Mouse (Mus musculus) midbrain, embryonic 14.5 days (tissue): ENCODE results near the gene Hoxa5. TPM values are rescaled to one million over a fixed set of nuclear protein-coding genes. Genes with fewer than 3 reads are reported as not detected.
A peak's percentile ranks its signal among the peaks of the same experiment; 100 is the strongest.

Source experiments
- ATAC-seq: fragments of 200-750 bp; cut with Nextera tagmentation; 2 replicates; pipeline ENCODE4 v1.8.0; 2017; ENCODE audit warnings: moderate number of reproducible peaks, moderate library complexity; ENCODE audit not compliant: low FRiP score, low TSS enrichment
- DNase-seq: peaks from one replicate; pipeline ENCODE4 v3.0.0-alpha.2; 2015
- H3K27ac ChIP-seq: fragments of 300-500 bp; sonication (generic); replicated peaks from 2 replicates; pipeline ENCODE4 v1.5.1; 2014; ENCODE audit warnings: mild to moderate bottlenecking, low read depth, low read length, moderate library complexity
- H3K27me3 ChIP-seq: fragments of 300-500 bp; sonication (generic); 2 replicates; pipeline ENCODE4 v1.6.1; 2014; ENCODE audit warnings: low read length, control low read depth, mixed read lengths; ENCODE audit not compliant: control insufficient read depth, insufficient read depth
- H3K36me3 ChIP-seq: fragments of 300-500 bp; sonication (generic); 2 replicates; pipeline ENCODE4 v1.6.1; 2014; ENCODE audit warnings: low read length, control low read depth; ENCODE audit not compliant: control insufficient read depth, insufficient read depth
- H3K4me1 ChIP-seq: fragments of 300-500 bp; sonication (generic); 2 replicates; pipeline ENCODE4 v1.6.1; 2014; ENCODE audit warnings: mild to moderate bottlenecking, antibody characterized with exemption, low read length, control low read depth; ENCODE audit not compliant: control insufficient read depth, insufficient read depth
- H3K4me2 ChIP-seq: fragments of 300-500 bp; sonication (generic); 2 replicates; pipeline ENCODE4 v1.6.1; 2014; ENCODE audit warnings: mild to moderate bottlenecking, low read length, moderate library complexity
- H3K4me3 ChIP-seq: fragments of 300-500 bp; sonication (generic); replicated peaks from 2 replicates; pipeline ENCODE4 v1.5.1; 2014; ENCODE audit warnings: low read depth, low read length
- H3K9ac ChIP-seq: fragments of 300-500 bp; sonication (generic); replicated peaks from 2 replicates; pipeline ENCODE4 v1.6.1; 2014; ENCODE audit warnings: mild to moderate bottlenecking, low read length, moderate library complexity
- H3K9me3 ChIP-seq: fragments of 300-500 bp; sonication (generic); 2 replicates; pipeline ENCODE4 v1.6.1; 2016; ENCODE audit warnings: low read length, control low read depth, mixed read lengths; ENCODE audit not compliant: control insufficient read depth
- WGBS: fragments of 180-500 bp; shearing (Covaris S2); extraction: QIAGEN DNeasy Blood & Tissue Kit; methylation state at CpG from one replicate; pipeline ENCODE4 v1.1.7; 2014; 5-methylcytosine and 5-hydroxymethylcytosine counted together
- polyA plus RNA-seq: library from polyadenylated mRNA; unstranded; fragments of >200 nt; fragmentation: Nextera tagmentation; extraction: Ambion mirVana; gene quantifications from 2 replicates; pipeline ENCODE4 v1.2.1, GENCODE M21; 2014

The Hoxa5 gene
- polyA plus RNA-seq = not detected in 2 replicates

GRCm38 (mm10) chr6:52204050-52204752, at the start of gene Hoxa5:
Gene Hoxa5 (minus strand): TSS chr6:52204587.
- DNase-seq (no peak), ATAC-seq (no peak)
- no peak within 1 kb of the TSS for H3K27ac ChIP-seq
- no peaks in the 10 kb centered on the region for H3K4me1 ChIP-seq
- H3K4me2 ChIP-seq = peak within 1 kb of the TSS; percentile 29
- H3K27me3 ChIP-seq = peaks cover 100% of the 10 kb centered on the region
- no peaks in the 10 kb centered on the region for H3K36me3 ChIP-seq
- no peak within 1 kb of the TSS for H3K4me3 ChIP-seq
- under 1% methylated on average over 65 of the region's 65 CpGs for WGBS
- H3K9ac ChIP-seq = no peak within 1 kb of the TSS
- H3K9me3 ChIP-seq = no peaks in the 10 kb centered on the region

GRCm38 (mm10) chr6:52253511-52254500, 49.4 kb upstream of the Hoxa5 start:
- WGBS = under 1% methylated on average over 59 of the region's 59 CpGs
- Histone ChIP-seq H3K4me1 (no peaks in the 10 kb centered on the region), H3K36me3 (no peaks in the 10 kb centered on the region), H3K9me3 (no peaks in the 10 kb centered on the region), H3K9ac (no peak overlapping the region), H3K27ac (no peak overlapping the region), H3K4me2 (no peak overlapping the region), H3K4me3 (no peak overlapping the region), H3K27me3 (peaks cover 94% of the 10 kb centered on the region)
- ATAC-seq (no peak), DNase-seq (no peak)

DNA sequence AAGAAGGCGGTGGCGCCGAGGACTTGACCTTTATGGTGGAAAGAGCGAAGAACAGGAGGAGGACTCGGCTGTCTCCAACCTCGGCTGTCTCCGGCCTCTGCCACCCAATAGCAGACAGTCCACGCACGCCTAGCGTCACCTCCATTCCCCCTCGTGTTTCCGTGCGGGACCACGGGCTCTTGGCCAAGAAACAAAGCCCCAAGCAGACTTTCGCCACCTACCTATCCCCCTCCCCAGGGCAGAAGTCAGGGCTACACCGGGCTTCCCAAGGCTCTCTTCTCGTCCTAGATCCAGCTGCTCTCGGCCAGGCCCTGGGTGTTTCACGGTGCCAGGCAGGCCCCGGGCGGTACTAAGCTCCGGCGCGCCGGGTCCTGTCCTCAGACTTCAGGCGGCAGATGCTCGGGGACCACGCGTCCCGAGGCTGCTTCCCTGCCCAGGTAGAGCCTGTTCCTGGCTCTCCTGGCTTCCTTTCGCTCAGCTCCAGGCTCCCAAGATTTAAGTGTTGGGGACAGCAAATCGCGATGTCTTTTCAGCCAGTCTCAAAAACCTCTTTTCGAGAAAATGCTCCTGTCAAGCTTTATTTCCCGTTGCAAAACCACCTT, 48.5 kb upstream of the Hoxa5 start:
- Histone ChIP-seq H3K4me1 (no peaks in the 10 kb centered on the region), H3K9me3 (no peaks in the 10 kb centered on the region), H3K36me3 (no peaks in the 10 kb centered on the region), H3K4me2 (no peak overlapping the region), H3K9ac (no peak overlapping the region), H3K27ac (no peak overlapping the region), H3K4me3 (no peak overlapping the region), H3K27me3 (peaks cover 94% of the 10 kb centered on the region)
- no peak for ATAC-seq
- WGBS = under 1% methylated on average over 35 of the region's 35 CpGs
- DNase-seq = no peak

DNA sequence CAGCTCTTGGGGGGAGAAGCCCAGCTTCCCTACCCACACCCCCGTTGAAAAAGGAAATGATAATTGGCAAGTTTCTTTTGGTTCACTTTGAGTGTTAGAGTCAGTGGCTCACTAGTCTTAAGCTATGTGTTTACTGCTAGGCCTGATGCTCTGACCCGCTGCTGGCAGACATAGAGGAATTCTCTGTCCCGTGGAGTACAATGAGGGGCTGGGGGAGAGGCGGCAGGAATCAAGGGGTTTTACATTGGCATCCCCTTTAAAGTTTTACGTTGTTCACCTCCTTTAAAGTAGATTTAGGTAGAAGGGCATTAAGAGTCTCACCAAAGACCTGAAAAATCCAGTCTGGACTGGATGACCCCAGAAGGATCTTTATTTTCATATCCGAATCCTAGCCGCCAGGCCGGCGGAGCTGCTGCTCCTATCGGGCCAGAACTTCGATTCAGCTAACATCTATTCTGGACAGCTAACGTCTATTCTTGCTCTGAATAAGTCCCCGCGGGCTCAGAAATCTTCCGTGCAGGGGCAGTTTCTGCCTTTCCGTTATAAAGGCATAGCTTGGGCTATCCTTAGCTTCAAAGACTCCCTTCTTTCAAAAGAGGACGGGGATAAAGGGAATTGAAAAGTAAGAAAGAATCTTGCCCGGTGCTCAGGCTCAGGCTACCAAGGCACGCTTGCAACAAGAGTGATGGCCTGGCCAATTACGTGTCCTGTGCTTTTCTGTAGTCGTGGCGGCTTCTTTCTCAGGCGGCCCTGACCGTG, 47.8 kb upstream of the Hoxa5 start:
- no peak for ATAC-seq

DNA sequence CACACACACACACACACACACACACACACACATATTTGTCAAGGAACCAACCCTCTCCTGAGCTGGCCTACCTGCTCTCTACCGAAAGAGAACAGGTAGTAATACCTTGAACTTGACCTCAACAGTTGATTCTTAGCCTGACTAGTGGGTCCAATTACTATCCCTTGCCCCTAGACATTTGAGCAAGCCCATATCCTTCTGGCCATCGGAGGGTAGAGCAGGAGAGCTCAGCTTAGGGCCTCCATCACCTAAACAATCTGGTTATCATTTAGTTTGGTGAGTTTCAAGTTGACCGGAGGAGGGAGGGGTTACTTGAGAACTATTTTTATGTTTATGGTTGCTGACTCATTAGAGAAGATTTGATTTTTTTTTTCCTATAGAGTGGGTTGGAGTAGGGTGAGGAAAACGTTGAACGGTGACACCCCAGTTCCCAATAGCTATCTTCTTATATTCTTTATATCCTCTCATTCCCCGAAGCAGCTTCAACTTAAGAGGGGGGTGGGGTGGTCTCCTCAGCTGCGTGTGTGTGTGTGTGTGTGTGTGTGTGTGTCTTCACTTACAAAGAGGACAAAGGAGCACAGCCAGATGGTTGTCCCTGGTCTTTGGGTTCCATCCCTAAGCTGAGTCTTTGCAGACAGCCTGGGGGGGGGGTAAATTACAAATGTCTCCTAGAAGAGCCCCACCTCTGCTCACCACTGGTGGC, 46.9 kb upstream of the Hoxa5 start:
- no peaks in the 10 kb centered on the region for H3K4me1 ChIP-seq

More for the DNA sequence above, 47.8 kb upstream of the Hoxa5 start:
- Histone ChIP-seq H3K4me3 (no peak overlapping the region), H3K36me3 (no peaks in the 10 kb centered on the region), H3K9me3 (no peaks in the 10 kb centered on the region), H3K4me1 (no peaks in the 10 kb centered on the region), H3K27ac (no peak overlapping the region), H3K9ac (no peak overlapping the region), H3K4me2 (no peak overlapping the region), H3K27me3 (peaks cover 94% of the 10 kb centered on the region)
- WGBS = under 1% methylated on average over 24 of the region's 24 CpGs
- DNase-seq = no peak

DNA sequence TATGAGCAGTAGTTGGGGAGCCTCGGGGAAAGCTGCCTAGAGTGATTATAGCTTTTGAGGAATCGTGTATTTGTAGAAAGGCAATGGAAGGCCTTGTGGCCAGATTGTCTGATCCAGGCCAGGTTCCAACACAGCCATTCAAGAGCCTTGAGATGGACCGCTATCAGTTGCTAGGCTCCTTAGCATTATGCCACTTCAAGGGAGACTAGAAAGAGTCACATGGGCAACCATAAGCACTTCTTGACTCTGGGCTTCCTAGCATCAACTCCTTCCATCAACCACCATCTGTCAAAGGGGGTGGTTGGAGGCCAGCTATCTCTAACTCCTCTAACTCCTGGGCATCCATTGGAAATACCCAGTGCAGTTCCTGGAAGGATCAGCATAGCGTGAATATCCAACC, 45.4 kb upstream of the Hoxa5 start:
- DNase-seq (no peak), ATAC-seq (no peak)
- peaks cover 96% of the 10 kb centered on the region for H3K27me3 ChIP-seq
- WGBS = 2% methylated on average over 4 of the region's 4 CpGs
- no peaks in the 10 kb centered on the region for H3K36me3 ChIP-seq
- no peak overlapping the region for H3K27ac ChIP-seq
- no peak overlapping the region for H3K4me2 ChIP-seq
- no peak overlapping the region for H3K9ac ChIP-seq
- H3K4me1 ChIP-seq = no peaks in the 10 kb centered on the region
- H3K9me3 ChIP-seq = no peaks in the 10 kb centered on the region
- H3K4me3 ChIP-seq = no peak overlapping the region

More for the DNA sequence above, 46.9 kb upstream of the Hoxa5 start:
- no peaks in the 10 kb centered on the region for H3K9me3 ChIP-seq
- ATAC-seq (no peak), DNase-seq (no peak)
- H3K9ac ChIP-seq = no peak overlapping the region
- WGBS = 8% methylated on average over 7 of the region's 7 CpGs
- H3K4me3 ChIP-seq = no peak overlapping the region
- H3K27ac ChIP-seq = no peak overlapping the region
- peaks cover 95% of the 10 kb centered on the region for H3K27me3 ChIP-seq
- no peak overlapping the region for H3K4me2 ChIP-seq
- H3K36me3 ChIP-seq = no peaks in the 10 kb centered on the region

DNA sequence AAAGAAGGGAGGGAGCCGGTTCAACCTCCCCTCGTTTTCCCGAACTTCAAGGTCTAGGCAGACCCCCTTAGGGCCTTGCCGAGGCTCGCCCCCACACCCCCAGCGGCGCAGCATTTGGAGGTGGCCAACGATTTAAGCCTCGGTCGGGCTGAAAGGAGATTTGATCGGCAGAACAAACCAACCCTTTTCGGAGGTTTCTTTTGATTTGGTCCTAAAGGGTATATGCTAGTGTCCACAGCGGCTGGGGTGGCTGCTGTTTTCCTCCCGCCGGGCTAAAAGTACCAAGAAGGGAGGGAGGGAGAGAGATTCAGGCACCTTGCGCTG, 45.0 kb upstream of the Hoxa5 start:
- WGBS = 1% methylated on average over 16 of the region's 16 CpGs
- Histone ChIP-seq H3K4me1 (no peaks in the 10 kb centered on the region), H3K9me3 (no peaks in the 10 kb centered on the region), H3K36me3 (no peaks in the 10 kb centered on the region), H3K4me2 (no peak overlapping the region), H3K27me3 (peaks cover 98% of the 10 kb centered on the region), H3K4me3 (no peak overlapping the region), H3K9ac (no peak overlapping the region), H3K27ac (no peak overlapping the region)
- ATAC-seq (no peak), DNase-seq (no peak)
